Mouse (Mus musculus): ENCODE data around the gene Porcn. TPM values are rescaled to one million over a fixed set of nuclear protein-coding genes. Genes with fewer than 3 reads are reported as not detected.
A peak's percentile ranks its signal among the peaks of the same experiment; 100 is the strongest.

Gene Porcn
- polyA plus RNA-seq, 1 experiment from 2014 or later, result 51.8 TPM

GRCm38 (mm10) chrX:8192640-8193418 is 13.5 kb downstream of the Porcn start:
- H3K36me3 ChIP-seq (ENCODE audit: control insufficient read depth, insufficient read depth), result no peaks in the 10 kb centered on the region
- WGBS, result 13% methylated on average over 38 of the region's 38 CpGs
- no peaks in the 10 kb centered on the region for H3K9me3 ChIP-seq (ENCODE audit: control insufficient read depth, low read length)
- H3K4me1 ChIP-seq (replicated peaks; ENCODE audit: control insufficient read depth, insufficient read depth, low read length), result peaks cover 6% of the 10 kb centered on the region
- H3K27ac ChIP-seq (ENCODE audit: low read length), result peak overlapping the region; percentile 35
- ATAC-seq, result peak; percentile 98
- no peaks in the 10 kb centered on the region for H3K27me3 ChIP-seq (replicated peaks; ENCODE audit: control insufficient read depth, insufficient read depth, low read length)
- peak overlapping the region; percentile 61 for H3K9ac ChIP-seq (replicated peaks; ENCODE audit: low read depth, low read length)
- peak overlapping the region; percentile 62 for H3K4me2 ChIP-seq (ENCODE audit: low read length)
- peak overlapping the region; percentile 53 for H3K4me3 ChIP-seq (replicated peaks; ENCODE audit: low read length)

GRCm38 (mm10) chrX:8192126-8192639 is 14.1 kb downstream of the Porcn start:
- Histone ChIP-seq H3K4me3 (replicated peaks; ENCODE audit: low read length) (peak overlapping the region; percentile 53), H3K36me3 (ENCODE audit: control insufficient read depth, insufficient read depth) (no peaks in the 10 kb centered on the region), H3K27ac (ENCODE audit: low read length) (no peak overlapping the region; the same call in 1 of the 2 replicates), H3K4me2 (ENCODE audit: low read length) (peak overlapping the region; percentile 62), H3K9me3 (ENCODE audit: control insufficient read depth, low read length) (no peaks in the 10 kb centered on the region), H3K27me3 (replicated peaks; ENCODE audit: control insufficient read depth, insufficient read depth, low read length) (no peaks in the 10 kb centered on the region), H3K4me1 (replicated peaks; ENCODE audit: control insufficient read depth, insufficient read depth, low read length) (peaks cover 6% of the 10 kb centered on the region), H3K9ac (replicated peaks; ENCODE audit: low read depth, low read length) (peak overlapping the region; percentile 61)
- 17% methylated on average over 13 of the region's 13 CpGs for WGBS
- ATAC-seq, result no peak

DNA sequence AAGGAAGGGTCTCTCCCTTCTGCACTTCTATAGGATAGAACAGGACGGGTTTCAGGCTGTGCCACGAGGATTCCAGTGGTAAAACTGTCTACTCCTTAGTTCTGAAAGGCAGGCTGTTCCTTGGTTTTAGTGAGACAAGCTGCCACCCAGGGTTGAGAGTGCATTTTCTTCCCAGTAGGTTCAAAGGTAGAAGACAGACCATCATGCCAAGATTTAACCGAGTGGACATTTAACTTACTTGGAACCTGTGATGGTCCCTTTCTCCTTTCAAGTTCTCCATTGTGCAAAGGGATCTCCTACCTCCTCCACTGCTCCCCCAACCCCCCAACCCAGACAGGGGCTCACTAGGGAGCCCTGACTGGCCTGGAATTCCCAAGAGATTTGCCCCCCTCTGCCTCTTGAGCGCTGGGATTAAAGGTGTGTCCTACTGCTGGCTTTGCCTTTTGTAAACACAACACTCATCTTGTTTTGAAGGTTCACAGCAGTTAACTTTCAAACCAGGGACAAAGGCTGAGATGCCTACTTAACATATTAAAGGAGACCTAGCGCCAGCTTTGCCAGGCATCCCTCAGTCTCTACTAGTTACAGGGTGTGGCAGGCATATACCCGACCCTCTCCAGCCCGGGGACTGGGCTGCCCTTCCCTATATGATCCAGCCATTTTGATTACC is 23.3 kb downstream of the Porcn start:
- Histone ChIP-seq H3K27ac (ENCODE audit: low read length) (no peak overlapping the region), H3K27me3 (replicated peaks; ENCODE audit: control insufficient read depth, insufficient read depth, low read length) (no peaks in the 10 kb centered on the region), H3K36me3 (ENCODE audit: control insufficient read depth, insufficient read depth) (no peaks in the 10 kb centered on the region), H3K4me3 (replicated peaks; ENCODE audit: low read length) (no peak overlapping the region), H3K4me2 (ENCODE audit: low read length) (no peak overlapping the region), H3K9ac (replicated peaks; ENCODE audit: low read depth, low read length) (no peak overlapping the region), H3K4me1 (replicated peaks; ENCODE audit: control insufficient read depth, insufficient read depth, low read length) (no peaks in the 10 kb centered on the region), H3K9me3 (ENCODE audit: control insufficient read depth, low read length) (no peaks in the 10 kb centered on the region)
- 14% methylated on average over 7 of the region's 7 CpGs for WGBS
- ATAC-seq, result no peak

DNA sequence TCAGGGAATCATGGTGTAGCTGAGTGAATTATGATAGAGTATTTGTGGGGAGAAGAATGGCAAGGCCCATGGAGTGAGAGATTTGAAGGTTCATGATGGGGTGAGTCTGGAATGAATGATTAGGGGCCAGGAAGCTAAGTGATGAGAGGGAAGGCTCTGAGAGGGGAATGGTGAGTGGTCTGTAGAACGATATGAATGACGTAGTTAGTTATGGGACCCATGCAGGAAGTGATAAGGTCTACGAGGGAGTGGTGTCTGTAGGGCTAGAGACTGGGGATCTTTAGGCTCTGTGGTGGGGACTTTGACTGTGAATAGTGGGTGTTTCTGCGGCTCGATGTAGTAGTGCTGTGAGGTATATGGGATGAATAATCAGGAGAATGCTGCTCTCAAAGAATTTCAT is 26.7 kb downstream of the Porcn start:
- H3K9me3 ChIP-seq (ENCODE audit: control insufficient read depth, low read length), result no peaks in the 10 kb centered on the region; the same call in 1 of the 2 replicates
- H3K27me3 ChIP-seq (replicated peaks; ENCODE audit: control insufficient read depth, insufficient read depth, low read length), result no peaks in the 10 kb centered on the region
- peaks cover 3% of the 10 kb centered on the region for H3K4me1 ChIP-seq (replicated peaks; ENCODE audit: control insufficient read depth, insufficient read depth, low read length)
- H3K36me3 ChIP-seq (ENCODE audit: control insufficient read depth, insufficient read depth), result no peaks in the 10 kb centered on the region
- H3K27ac ChIP-seq (ENCODE audit: low read length), result no peak overlapping the region
- WGBS, result 93% methylated on average over 5 of the region's 5 CpGs
- ATAC-seq, result no peak
- no peak overlapping the region for H3K4me2 ChIP-seq (ENCODE audit: low read length)
- H3K4me3 ChIP-seq (replicated peaks; ENCODE audit: low read length), result no peak overlapping the region
- H3K9ac ChIP-seq (replicated peaks; ENCODE audit: low read depth, low read length), result no peak overlapping the region

GRCm38 (mm10) chrX:8178871-8179270 is 27.5 kb downstream of the Porcn start:
- Histone ChIP-seq H3K36me3 (ENCODE audit: control insufficient read depth, insufficient read depth) (no peaks in the 10 kb centered on the region), H3K4me1 (replicated peaks; ENCODE audit: control insufficient read depth, insufficient read depth, low read length) (peaks cover 6% of the 10 kb centered on the region), H3K4me3 (replicated peaks; ENCODE audit: low read length) (no peak overlapping the region), H3K9me3 (ENCODE audit: control insufficient read depth, low read length) (no peaks in the 10 kb centered on the region; the same call in 1 of the 2 replicates), H3K9ac (replicated peaks; ENCODE audit: low read depth, low read length) (no peak overlapping the region), H3K27ac (ENCODE audit: low read length) (no peak overlapping the region), H3K27me3 (replicated peaks; ENCODE audit: control insufficient read depth, insufficient read depth, low read length) (no peaks in the 10 kb centered on the region), H3K4me2 (ENCODE audit: low read length) (no peak overlapping the region)
- WGBS, result 100% methylated on average over 2 of the region's 2 CpGs
- no peak for ATAC-seq

DNA sequence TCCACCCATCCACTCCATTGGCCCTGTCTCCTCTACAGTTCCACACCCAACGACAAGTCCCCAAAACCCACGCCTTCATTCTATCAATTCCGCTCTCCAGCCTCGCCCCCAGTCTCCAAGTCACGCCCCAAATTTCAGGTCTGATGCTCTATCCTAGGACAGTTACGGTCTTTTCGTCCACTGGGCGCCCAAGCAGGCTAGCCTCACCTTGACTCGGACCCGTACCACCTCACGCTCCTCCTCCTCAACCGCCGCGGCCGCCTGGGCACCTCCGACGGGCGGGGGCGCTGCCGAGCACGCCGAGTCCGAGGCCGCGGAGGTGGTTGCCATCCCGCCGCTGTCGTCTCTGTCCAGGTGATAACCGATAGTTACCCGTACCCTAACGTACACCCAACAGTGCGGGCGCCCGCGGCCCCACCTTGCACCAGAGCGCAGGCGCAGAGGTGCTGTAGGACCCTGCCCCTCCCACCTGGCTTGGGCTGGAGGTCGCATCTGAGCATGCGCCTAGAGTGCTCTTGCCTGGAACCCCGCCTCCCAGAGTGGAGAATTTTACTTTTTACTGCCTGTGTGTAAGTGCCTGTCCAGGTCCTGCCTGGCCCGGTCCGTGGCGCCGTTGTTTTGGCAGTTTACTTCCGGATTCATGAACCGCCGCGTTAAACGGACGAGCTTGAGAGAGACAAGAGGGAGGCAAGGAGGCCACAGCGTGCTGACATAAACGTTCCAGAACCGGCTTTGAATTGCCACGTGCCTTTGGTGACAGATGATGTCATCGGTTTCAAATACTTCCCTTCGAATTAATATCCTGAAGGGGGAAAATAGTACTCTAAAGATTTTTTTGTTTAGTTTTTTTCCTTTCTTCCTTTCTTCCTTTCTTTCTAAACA is 30.6 kb downstream of the Porcn start, which contains the start of gene Tbc1d25:
Tbc1d25 (minus strand) TSS at position 678 of the 882 bp plus-strand sequence.
- Histone ChIP-seq H3K4me2 (ENCODE audit: low read length) (peak within 1 kb of the TSS; percentile 55), H3K9me3 (ENCODE audit: control insufficient read depth, low read length) (no peaks in the 10 kb centered on the region; the same call in 1 of the 2 replicates), H3K4me1 (replicated peaks; ENCODE audit: control insufficient read depth, insufficient read depth, low read length) (peaks cover 6% of the 10 kb centered on the region), H3K27ac (ENCODE audit: low read length) (peak within 1 kb of the TSS; percentile 23; the same call in 1 of the 2 replicates), H3K36me3 (ENCODE audit: control insufficient read depth, insufficient read depth) (no peaks in the 10 kb centered on the region), H3K4me3 (replicated peaks; ENCODE audit: low read length) (peak within 1 kb of the TSS; percentile 61), H3K9ac (replicated peaks; ENCODE audit: low read depth, low read length) (peak within 1 kb of the TSS; percentile 68), H3K27me3 (replicated peaks; ENCODE audit: control insufficient read depth, insufficient read depth, low read length) (no peaks in the 10 kb centered on the region)
- ATAC-seq, result peak; percentile 98
- 14% methylated on average over 56 of the region's 56 CpGs for WGBS

GRCm38 (mm10) chrX:8175169-8175503 is 31.2 kb downstream of the Porcn start:
- ATAC-seq, result no peak
- Histone ChIP-seq H3K9ac (replicated peaks; ENCODE audit: low read depth, low read length) (peak overlapping the region; percentile 68), H3K4me2 (ENCODE audit: low read length) (peak overlapping the region; percentile 55), H3K4me1 (replicated peaks; ENCODE audit: control insufficient read depth, insufficient read depth, low read length) (peaks cover 6% of the 10 kb centered on the region), H3K27me3 (replicated peaks; ENCODE audit: control insufficient read depth, insufficient read depth, low read length) (no peaks in the 10 kb centered on the region), H3K4me3 (replicated peaks; ENCODE audit: low read length) (peak overlapping the region; percentile 61), H3K9me3 (ENCODE audit: control insufficient read depth, low read length) (no peaks in the 10 kb centered on the region; the same call in 1 of the 2 replicates), H3K36me3 (ENCODE audit: control insufficient read depth, insufficient read depth) (no peaks in the 10 kb centered on the region), H3K27ac (ENCODE audit: low read length) (no peak overlapping the region)
- 17% methylated on average over 4 of the region's 4 CpGs for WGBS

- no peak overlapping the region for H3K27ac ChIP-seq (ENCODE audit: low read length)
- 89% methylated on average over 10 of the region's 10 CpGs for WGBS
- H3K9ac ChIP-seq (replicated peaks; ENCODE audit: low read depth, low read length), result no peak overlapping the region
- no peak overlapping the region for H3K4me2 ChIP-seq (ENCODE audit: low read length)
- ATAC-seq, result no peak
- H3K36me3 ChIP-seq (ENCODE audit: control insufficient read depth, insufficient read depth), result no peaks in the 10 kb centered on the region; the same call in 1 of the 2 replicates
- no peak overlapping the region for H3K4me3 ChIP-seq (replicated peaks; ENCODE audit: low read length)
- H3K27me3 ChIP-seq (replicated peaks; ENCODE audit: control insufficient read depth, insufficient read depth, low read length), result no peaks in the 10 kb centered on the region
- H3K9me3 ChIP-seq (ENCODE audit: control insufficient read depth, low read length), result no peaks in the 10 kb centered on the region; the same call in 1 of the 2 replicates
- no peaks in the 10 kb centered on the region for H3K4me1 ChIP-seq (replicated peaks; ENCODE audit: control insufficient read depth, insufficient read depth, low read length)
Observed at GRCm38 (mm10) chrX:8167716-8168647, 38.3 kb downstream of the Porcn start.

All from forebrain, embryonic 16.5 days (tissue).